Mouse (Mus musculus) liver, embryonic 11.5 days (tissue): ENCODE data around the gene Nckipsd. TPM values are rescaled to one million over a fixed set of nuclear protein-coding genes. Genes with fewer than 3 reads are reported as not detected.

Source experiments
- microRNA-seq: library from miRNA; unstranded; fragments of <30 nt; microRNA quantifications from one replicate; pipeline ENCODE4, GENCODE M21; 2017; ENCODE audit warnings: borderline number of aligned reads
- polyA plus RNA-seq: library from polyadenylated mRNA; unstranded; fragments of >200 nt; fragmentation: Nextera tagmentation; extraction: Ambion mirVana; gene quantifications from 2 replicates; pipeline ENCODE4 v1.2.1, GENCODE M21; 2014

Gene Nckipsd
- polyA plus RNA-seq, 1 experiment from 2014 or later, result 16.2 TPM

Small RNA genes within 50 kb of the gene (microRNA-seq; reads per million reads assigned to microRNA genes)
- gene Gm23156, result not detected

Other genes starting within 250 kb of the Nckipsd start
- gene Impdh2, start 248.1 kb upstream of the Nckipsd start, polyA plus RNA-seq, result 285 and 298 TPM in 2 replicates
- 45.9 and 46.2 TPM in 2 replicates for gene Ndufaf3, start 240.9 kb upstream of the Nckipsd start, polyA plus RNA-seq
- 102 and 106 TPM in 2 replicates for gene Dalrd3, start 238.5 kb upstream of the Nckipsd start, polyA plus RNA-seq
- gene Wdr6, start 229.6 kb upstream of the Nckipsd start, polyA plus RNA-seq, result 51.8 and 54.0 TPM in 2 replicates
- 2.1 and 2.5 TPM in 2 replicates for gene P4htm, start 210.7 kb upstream of the Nckipsd start, polyA plus RNA-seq
- gene Arih2, start 159.0 kb upstream of the Nckipsd start, polyA plus RNA-seq, result 47.7 and 54.2 TPM in 2 replicates
- 25.0 and 30.0 TPM in 2 replicates for gene Slc25a20, start 146.3 kb upstream of the Nckipsd start, polyA plus RNA-seq
- 23.8 and 26.2 TPM in 2 replicates for gene Prkar2a, start 119.1 kb upstream of the Nckipsd start, polyA plus RNA-seq
- gene Ip6k2, start 24.6 kb upstream of the Nckipsd start, polyA plus RNA-seq, result 31.8 and 37.5 TPM in 2 replicates
- gene Celsr3, start 18.0 kb downstream of the Nckipsd start, polyA plus RNA-seq, result 0.08 and 0.22 TPM in 2 replicates
- gene Slc26a6, start 44.9 kb downstream of the Nckipsd start, polyA plus RNA-seq, result 9.0 and 10.5 TPM in 2 replicates
- gene Tmem89, start 106.3 kb downstream of the Nckipsd start, polyA plus RNA-seq, result not detected in 2 replicates
- 547 and 583 TPM in 2 replicates for gene Uqcrc1, start 128.3 kb downstream of the Nckipsd start, polyA plus RNA-seq
- 0.16 and 0.69 TPM in 2 replicates for gene Col7a1, start 145.2 kb downstream of the Nckipsd start, polyA plus RNA-seq
- not detected in 2 replicates for gene Ucn2, start 177.6 kb downstream of the Nckipsd start, polyA plus RNA-seq
- gene Pfkfb4, start 183.4 kb downstream of the Nckipsd start, polyA plus RNA-seq, result 7.4 and 9.1 TPM in 2 replicates
- 33.7 and 34.3 TPM in 2 replicates for gene Shisa5, start 230.2 kb downstream of the Nckipsd start, polyA plus RNA-seq